Mouse (Mus musculus): Measurements from ENCODE around the gene Gm9918. TPM values are rescaled to one million over a fixed set of nuclear protein-coding genes. Genes with fewer than 3 reads are reported as not detected.

Gm9918 gene
- polyA plus RNA-seq (2012; rRNA removed), result 0.06 TPM in 2 replicates

DNA sequence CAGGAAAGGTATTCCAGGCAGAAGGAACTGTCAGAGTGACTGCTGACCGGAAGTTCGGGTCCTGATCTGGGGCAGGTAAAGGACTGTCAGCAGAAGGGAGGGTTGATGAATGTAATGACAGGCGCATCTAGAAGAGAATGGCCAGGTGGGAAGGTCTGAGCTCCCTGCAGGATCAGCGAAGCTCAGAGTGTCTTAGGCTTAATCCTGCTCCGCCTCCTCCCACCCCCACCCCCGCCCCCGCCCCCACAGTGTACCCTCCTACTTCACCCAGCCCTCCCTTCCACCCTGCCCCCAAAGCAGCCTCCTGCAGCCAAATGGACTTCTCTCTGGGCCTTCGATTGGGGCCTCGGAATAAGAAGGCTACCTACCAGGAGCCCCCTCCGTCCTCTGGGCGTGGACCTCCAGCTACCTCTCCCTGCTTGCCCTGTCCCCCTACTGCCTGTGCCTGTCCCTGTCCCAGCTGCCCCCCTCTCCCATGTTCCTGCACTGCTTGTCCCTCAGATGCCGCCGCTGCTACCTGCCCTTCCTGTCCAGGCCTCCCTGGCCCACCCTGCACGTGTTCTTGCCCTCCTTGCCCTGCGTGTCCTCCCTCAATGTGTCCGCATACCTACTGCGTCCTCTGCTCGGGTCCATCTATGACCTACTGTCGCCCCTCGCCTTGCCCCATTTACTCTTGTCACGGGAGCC, at the start of gene Gm9918:
Gm9918 (plus strand) TSS at position 290 of the 687 bp plus-strand sequence.

DNA sequence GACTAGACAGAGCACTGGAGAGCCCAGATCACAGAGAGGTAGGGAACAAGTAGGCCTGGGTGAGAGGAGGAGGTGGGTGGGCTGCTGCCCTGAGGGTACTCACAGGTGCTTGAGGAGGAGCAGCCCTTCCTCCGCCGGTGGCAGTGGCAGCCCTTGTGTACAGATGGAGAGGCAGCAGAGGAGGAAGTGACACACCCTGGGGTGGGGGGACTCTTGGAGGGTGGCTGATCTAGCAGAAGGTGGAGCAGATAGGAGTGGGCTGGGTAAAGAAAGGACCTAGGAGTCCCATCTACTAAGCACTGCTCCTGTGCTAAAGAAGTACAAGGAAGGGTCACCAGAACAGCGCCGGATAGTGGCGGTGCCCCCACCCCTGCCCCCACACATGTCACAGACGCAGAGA, 38.6 kb upstream of the Gm9918 start, which contains the start of gene Itgb7:
Itgb7 (minus strand) TSS at position 197 of the 400 bp plus-strand sequence.

DNA sequence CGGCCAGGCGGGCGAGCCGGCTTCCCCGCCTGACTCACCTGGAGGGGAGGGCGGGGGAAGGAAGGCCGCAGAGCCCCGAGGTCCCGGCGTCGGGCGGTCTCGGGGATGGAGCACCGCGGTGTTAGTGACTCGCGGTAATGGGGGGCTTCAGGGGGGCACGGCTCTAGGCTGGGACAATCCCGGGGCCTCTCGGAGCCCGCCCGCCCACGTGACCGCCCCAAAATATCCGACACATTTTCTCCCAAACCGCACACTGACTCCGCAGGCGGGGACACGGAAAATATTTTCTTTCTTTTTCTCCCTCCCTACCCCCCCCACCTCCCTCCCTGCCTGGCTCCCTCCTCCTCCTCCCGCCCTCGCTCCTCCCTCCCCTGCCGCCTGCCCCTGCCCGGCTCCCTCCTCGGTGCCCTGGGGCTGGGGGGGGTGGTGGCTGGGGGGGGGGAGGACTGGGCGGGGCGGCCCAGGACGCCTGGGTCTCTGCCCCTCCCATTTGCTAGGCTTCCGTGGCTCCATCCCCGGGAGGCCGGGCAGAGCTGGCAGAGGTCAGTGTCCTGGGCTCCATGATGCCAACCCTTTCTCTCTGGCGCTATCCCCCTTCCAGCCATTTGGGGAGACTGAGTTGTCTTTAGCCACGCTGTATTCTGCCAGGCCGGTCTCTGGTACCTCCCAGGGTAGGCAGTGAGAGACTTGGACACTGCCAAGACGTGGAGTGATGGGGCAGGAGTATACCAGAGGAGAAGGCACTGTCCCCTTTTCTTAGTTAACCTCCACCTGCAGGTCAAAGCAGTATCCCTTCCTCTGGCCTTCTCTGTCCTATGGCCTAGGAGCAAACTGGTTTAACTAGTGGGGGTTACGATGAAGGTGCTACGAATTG, 12.9 kb upstream of the Gm9918 start, which contains the start of gene Rarg:
Rarg (minus strand) TSS at position 316 of the 874 bp plus-strand sequence.

DNA sequence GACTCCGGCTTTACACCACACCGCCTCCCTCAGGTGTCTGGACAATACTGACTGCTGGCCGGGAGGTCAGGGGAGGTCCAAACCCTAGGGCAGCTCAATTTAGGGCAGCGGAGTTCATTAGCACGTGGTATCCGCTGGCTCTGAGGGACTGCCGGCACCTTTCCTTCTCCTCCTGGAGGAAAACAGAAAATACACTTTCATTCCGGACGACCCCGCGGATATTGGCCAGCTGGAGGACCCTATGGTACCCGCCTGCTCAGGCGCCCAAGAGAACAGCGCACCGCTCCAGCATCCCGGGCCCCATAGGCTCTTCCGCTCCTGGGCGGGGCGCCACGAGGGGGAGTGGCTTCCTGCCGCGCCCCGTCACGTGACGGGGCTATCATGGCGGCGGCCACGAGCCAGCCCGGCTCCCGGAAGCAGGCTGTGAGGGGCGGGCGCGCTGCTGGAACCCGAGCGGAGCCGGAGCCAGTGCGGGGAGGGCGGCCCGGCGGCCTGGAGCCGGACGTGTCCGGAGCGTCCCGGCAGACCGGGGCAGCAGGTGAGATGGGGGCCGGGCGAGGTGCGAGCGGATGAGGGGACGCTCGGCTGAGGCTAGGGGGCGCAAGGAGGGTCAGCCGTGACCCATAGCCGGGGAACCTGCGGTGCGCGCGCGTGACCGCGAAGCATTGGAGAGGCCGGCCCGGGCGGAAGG, 8.9 kb downstream of the Gm9918 start, which contains the start of gene Mfsd5:
Mfsd5 (plus strand) TSS at position 363 of the 691 bp plus-strand sequence.

DNA sequence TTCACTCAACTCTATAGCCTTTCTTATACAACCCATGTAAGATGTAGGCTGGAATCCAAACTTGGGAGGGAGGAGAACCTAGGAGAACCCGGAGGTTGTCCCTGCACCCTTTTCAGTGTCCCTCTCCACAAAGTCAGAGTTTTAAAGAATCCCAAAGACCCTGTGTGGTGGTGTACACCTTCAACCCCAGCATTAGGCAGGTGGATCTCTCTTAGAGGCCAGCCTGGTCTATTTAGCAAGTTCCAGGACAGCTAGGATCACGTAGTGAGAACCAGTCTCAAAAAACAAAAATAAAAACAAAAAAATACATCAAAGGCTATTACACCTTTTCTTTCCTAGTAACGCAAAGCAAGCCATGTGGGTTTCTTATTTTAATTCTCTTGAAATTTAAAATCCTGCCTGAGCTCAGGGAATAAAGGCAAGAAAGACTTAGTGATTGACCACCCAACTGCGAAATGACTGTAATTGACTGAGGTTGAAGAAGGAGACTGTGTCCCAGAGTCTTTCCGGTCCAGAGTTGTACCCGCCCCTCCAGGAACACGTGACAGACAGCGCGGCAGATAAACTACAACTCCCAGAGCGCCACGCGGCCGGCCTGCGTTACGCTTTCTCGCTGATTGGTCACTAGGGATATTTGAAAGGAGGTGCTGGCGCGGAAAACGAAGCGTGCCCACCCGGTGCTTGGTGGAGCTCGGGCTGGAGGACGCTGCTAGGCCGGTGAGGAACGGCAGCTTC, 25.4 kb downstream of the Gm9918 start, which contains the start of gene Espl1:
Espl1 (plus strand) TSS at position 634 of the 735 bp plus-strand sequence.

Other genes with a start within 250 kb of the Gm9918 start
- gene Krt18, start 242.4 kb upstream of the Gm9918 start, polyA plus RNA-seq (2012; rRNA removed), result 248 and 336 TPM in 2 replicates
- 14.5 and 19.1 TPM in 2 replicates for gene Eif4b, start 196.8 kb upstream of the Gm9918 start, polyA plus RNA-seq (2012; rRNA removed)
- gene Tns2, start 170.2 kb upstream of the Gm9918 start, polyA plus RNA-seq (2012; rRNA removed), result 67.8 and 68.1 TPM in 2 replicates
- gene Spryd3, start 134.3 kb upstream of the Gm9918 start, polyA plus RNA-seq (2012; rRNA removed), result 31.6 and 32.7 TPM in 2 replicates
- 38.2 and 48.3 TPM in 2 replicates for gene Igfbp6, start 126.2 kb upstream of the Gm9918 start, polyA plus RNA-seq (2012; rRNA removed)
- 8.3 and 10.1 TPM in 2 replicates for gene Soat2, start 120.0 kb upstream of the Gm9918 start, polyA plus RNA-seq (2012; rRNA removed)
- gene Zfp740, start 67.3 kb upstream of the Gm9918 start, polyA plus RNA-seq (2012; rRNA removed), result 5.2 and 6.7 TPM in 2 replicates
- gene Csad, start 65.8 kb upstream of the Gm9918 start, polyA plus RNA-seq (2012; rRNA removed), result 16.5 and 23.7 TPM in 2 replicates
- 1.9 and 3.1 TPM in 2 replicates for gene Itgb7, start 38.6 kb upstream of the Gm9918 start, polyA plus RNA-seq (2012; rRNA removed)
- gene Rarg, start 13.0 kb upstream of the Gm9918 start, polyA plus RNA-seq (2012; rRNA removed), result 29.2 and 33.2 TPM in 2 replicates
- gene Mfsd5, start 8.9 kb downstream of the Gm9918 start, polyA plus RNA-seq (2012; rRNA removed), result 57.4 and 84.1 TPM in 2 replicates
- 2.2 and 4.3 TPM in 2 replicates for gene Espl1, start 25.7 kb downstream of the Gm9918 start, polyA plus RNA-seq (2012; rRNA removed)
- 10.2 and 10.5 TPM in 2 replicates for gene Pfdn5, start 55.6 kb downstream of the Gm9918 start, polyA plus RNA-seq (2012; rRNA removed)
- 24.7 and 27.7 TPM in 2 replicates for gene Myg1, start 61.1 kb downstream of the Gm9918 start, polyA plus RNA-seq (2012; rRNA removed)
- gene Aaas, start 80.2 kb downstream of the Gm9918 start, polyA plus RNA-seq (2012; rRNA removed), result 22.6 and 24.0 TPM in 2 replicates
- gene Sp7, start 96.6 kb downstream of the Gm9918 start, polyA plus RNA-seq (2012; rRNA removed), result 0.05 and 0.10 TPM in 2 replicates
- 2.7 and 7.2 TPM in 2 replicates for gene Sp1, start 135.6 kb downstream of the Gm9918 start, polyA plus RNA-seq (2012; rRNA removed)
- 2.6 and 6.6 TPM in 2 replicates for gene Amhr2, start 174.8 kb downstream of the Gm9918 start, polyA plus RNA-seq (2012; rRNA removed)
- 485 and 586 TPM in 2 replicates for gene Prr13, start 188.5 kb downstream of the Gm9918 start, polyA plus RNA-seq (2012; rRNA removed)
- 195 and 199 TPM in 2 replicates for gene Pcbp2, start 200.0 kb downstream of the Gm9918 start, polyA plus RNA-seq (2012; rRNA removed)
- gene Gm10337, start 233.2 kb downstream of the Gm9918 start, polyA plus RNA-seq (2012; rRNA removed), result not detected in 2 replicates
- 1.8 and 2.4 TPM in 2 replicates for gene Map3k12, start 246.5 kb downstream of the Gm9918 start, polyA plus RNA-seq (2012; rRNA removed)
- gene Tarbp2, start 247.6 kb downstream of the Gm9918 start, polyA plus RNA-seq (2012; rRNA removed), result 52.2 and 62.0 TPM in 2 replicates

All from stomach, adult 2 months (tissue).